ENCODE assay signal across 18 mouse cellular contexts in the genomic region with DNA sequence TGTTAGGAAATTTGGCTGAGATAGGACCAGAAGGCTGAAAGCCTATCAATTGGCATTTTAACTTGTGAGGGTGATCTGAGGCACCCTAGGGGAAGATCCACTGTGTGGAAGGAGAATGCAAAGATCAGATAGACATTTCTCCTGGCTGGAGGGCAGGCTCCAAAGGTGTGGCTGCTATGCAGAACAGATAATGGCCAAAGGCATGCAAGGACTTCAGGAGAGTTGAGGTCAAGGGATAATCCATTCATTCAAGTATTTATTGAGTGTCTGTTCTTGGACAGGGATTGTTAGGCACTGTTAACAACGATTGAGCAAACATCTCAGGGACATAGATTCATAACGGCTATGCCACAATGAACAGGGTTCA. TPM values are rescaled to one million over a fixed set of nuclear protein-coding genes. Genes with fewer than 3 reads are reported as not detected.
DNase-seq lines count a peak whose midpoint lies in the region; ATAC-seq and TF ChIP-seq lines count a peak whose summit lies in the region.
"Had no signal": no experiment of that assay in that cellular context is flagged by ENCODE, and none has a peak within 500 bp of the region (broad histone marks: within the 10 kb centered on the region; RNA-seq: fewer than 3 reads in every experiment).

No protein-coding gene starts in this region.

- H3K4me1 ChIP-seq in intestine, postnatal 0 days (replicated peaks; ENCODE audit: control insufficient read depth, insufficient read depth, low read length): 0 out of 2 replicates have a peak, but pooled peaks cover 5% of the 10 kb centered on the region
- H3K4me1 ChIP-seq: embryonic facial prominence, embryonic 13.5 days; forebrain, embryonic 12.5 days; hindbrain, embryonic 10.5 days had no signal

- H3K9me3 ChIP-seq in intestine, postnatal 0 days (ENCODE audit: control insufficient read depth): no peaks in the 10 kb centered on the region
- H3K9me3 ChIP-seq: embryonic facial prominence, embryonic 13.5 days; forebrain, embryonic 12.5 days; heart, embryonic 12.5 days; hindbrain, embryonic 10.5 days had no signal

- H3K9ac ChIP-seq in intestine, postnatal 0 days (ENCODE audit: low read depth, low read length): no peak overlapping the region
- H3K9ac ChIP-seq: embryonic facial prominence, embryonic 13.5 days; forebrain, embryonic 12.5 days; heart, embryonic 12.5 days; hindbrain, embryonic 14.5 days had no signal

- peak; percentile 14 for DNase-seq in retina, postnatal 1 day
- no peak for DNase-seq in retina, embryonic 14.5 days (ENCODE audit: low spot score)
- DNase-seq in ZHBTc4 (ENCODE audit: low read depth, low spot score): peak; percentile 89
- DNase-seq in ovary, postnatal 36 days (ENCODE audit: low spot score): no peak
- no peak for DNase-seq in cerebellum, postnatal 4 days (ENCODE audit: low spot score in 2 of 2)
- no peak for DNase-seq in right cerebral cortex, adult 18-20 months
- DNase-seq: adrenal gland, adult 8-10 months; adrenal gland, postnatal 36 days; cerebellum, adult 11 months; cerebellum, adult 9-10 months; cerebellum, postnatal 25 days; gastrocnemius, postnatal 10 days had no signal

- 34% methylated on average over 2 of the region's 2 CpGs for WGBS in intestine, postnatal 0 days

- peak; percentile 62 for ATAC-seq in intestine, postnatal 0 days

- H3K4me3 ChIP-seq in intestine, postnatal 0 days (ENCODE audit: low read depth, low read length): no peak overlapping the region
- H3K4me3 ChIP-seq: embryonic facial prominence, embryonic 13.5 days; forebrain, embryonic 12.5 days; heart, embryonic 12.5 days; hindbrain, embryonic 10.5 days had no signal

- H3K4me2 ChIP-seq in intestine, postnatal 0 days (replicated peaks; ENCODE audit: low read depth): no peak overlapping the region
- H3K4me2 ChIP-seq: embryonic facial prominence, embryonic 13.5 days; forebrain, embryonic 12.5 days; heart, embryonic 12.5 days; hindbrain, embryonic 14.5 days had no signal

- no peaks in the 10 kb centered on the region for H3K36me3 ChIP-seq in intestine, postnatal 0 days (ENCODE audit: control insufficient read depth, insufficient read depth)
- H3K36me3 ChIP-seq: embryonic facial prominence, embryonic 13.5 days; forebrain, embryonic 12.5 days; heart, embryonic 12.5 days; hindbrain, embryonic 10.5 days had no signal

- TF ChIP-seq CTCF in intestine, postnatal 0 days (IDR thresholded peaks at IDR 0.05; ENCODE audit: low read depth): no peak

- no peaks in the 10 kb centered on the region for H3K27me3 ChIP-seq in intestine, postnatal 0 days (replicated peaks; ENCODE audit: control insufficient read depth, insufficient read depth, low read length)
- H3K27me3 ChIP-seq: embryonic facial prominence, embryonic 13.5 days; forebrain, embryonic 12.5 days; heart, embryonic 12.5 days had no signal

- H3K27ac ChIP-seq in intestine, postnatal 0 days (ENCODE audit: low read depth, low read length): peak overlapping the region; percentile 60
- H3K27ac ChIP-seq: embryonic facial prominence, embryonic 13.5 days; forebrain, embryonic 12.5 days; hindbrain, embryonic 10.5 days; hindbrain, embryonic 14.5 days had no signal

RNA-seq across cellular contexts. Expression of a gene that starts 58.2 kb away (rescaled TPM):
- polyA plus RNA-seq in intestine, postnatal 0 days (2015; fragmentation: Nextera tagmentation; extraction: Ambion mirVana): 18.5 and 18.9 TPM in 2 replicates

Comparison
In these comparisons a context has a peak if more than half of its experiments do, and no peak if none do; other contexts are left out.
1. DNase-seq: peak in retina, postnatal 1 day (single experiment) and ZHBTc4 (single experiment); none in retina, embryonic 14.5 days (single experiment), ovary, postnatal 36 days (single experiment), cerebellum, postnatal 4 days (0 of 2) and right cerebral cortex, adult 18-20 months (single experiment).